Mouse (Mus musculus): ENCODE measurements around the gene Rasip1. TPM values are rescaled to one million over a fixed set of nuclear protein-coding genes. Genes with fewer than 3 reads are reported as not detected.
A peak's percentile ranks its signal among the peaks of the same experiment; 100 is the strongest.
"Not testable (repeated sequence)": the region's sequence is repeated elsewhere in the genome, so short reads cannot be mapped to it uniquely, and the experiment has no call there.

The Rasip1 gene
- polyA plus RNA-seq, 1 experiment from 2014 or later = 18.0 TPM

DNA sequence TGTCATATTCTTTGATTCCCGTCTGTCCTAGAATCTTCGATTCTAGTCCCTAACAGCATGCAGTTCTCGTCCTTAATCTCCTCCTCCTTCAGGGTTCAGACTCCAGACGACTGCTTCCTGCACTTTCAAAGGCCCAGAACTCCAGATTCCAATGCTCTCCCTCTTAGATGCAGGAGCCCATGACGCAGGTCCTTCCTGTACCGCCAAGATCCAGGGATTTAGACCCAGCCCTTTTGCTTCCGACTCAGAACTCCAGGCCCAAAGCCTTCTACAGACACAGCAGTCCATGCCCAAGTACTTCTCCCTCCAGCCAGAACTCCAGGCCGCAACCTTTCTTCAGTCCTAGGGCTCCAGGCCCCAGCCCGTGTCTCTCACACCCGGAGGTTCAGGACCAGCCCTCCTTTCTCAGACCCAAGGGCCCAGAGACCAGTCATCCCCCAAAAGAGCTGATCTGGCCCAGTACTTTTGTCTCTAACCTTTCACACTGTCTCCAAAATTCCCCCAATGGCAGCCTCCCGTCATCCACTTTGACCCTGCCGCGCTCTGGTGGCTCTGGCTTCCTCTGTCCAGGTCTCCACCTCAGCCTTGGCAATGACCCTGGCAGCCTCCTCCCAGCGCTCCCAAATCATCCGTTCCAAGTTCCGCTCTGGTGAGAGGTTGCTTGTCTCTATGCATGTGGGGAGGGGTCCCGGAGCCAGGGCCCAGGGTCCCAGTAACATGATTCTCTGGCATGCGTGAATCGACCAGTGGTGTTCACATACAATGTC lies 13.1 kb downstream of the Rasip1 start:
- Histone ChIP-seq H3K9ac (no peak overlapping the region), H3K4me3 (replicated peaks) (no peak overlapping the region), H3K36me3 (peaks cover 14% of the 10 kb centered on the region; the same call in 1 of the 2 replicates), H3K27ac (peak overlapping the region; percentile 57), H3K27me3 (no peaks in the 10 kb centered on the region), H3K4me1 (peaks cover 82% of the 10 kb centered on the region), H3K9me3 (replicated peaks) (no peaks in the 10 kb centered on the region), H3K4me2 (0 out of 2 replicates have a peak overlapping the region, but pooled peaks have one; percentile 33)
- 60% methylated on average over 19 of the region's 19 CpGs for WGBS
- ATAC-seq (replicated peaks; ENCODE audit: low FRiP score) = no peak

DNA sequence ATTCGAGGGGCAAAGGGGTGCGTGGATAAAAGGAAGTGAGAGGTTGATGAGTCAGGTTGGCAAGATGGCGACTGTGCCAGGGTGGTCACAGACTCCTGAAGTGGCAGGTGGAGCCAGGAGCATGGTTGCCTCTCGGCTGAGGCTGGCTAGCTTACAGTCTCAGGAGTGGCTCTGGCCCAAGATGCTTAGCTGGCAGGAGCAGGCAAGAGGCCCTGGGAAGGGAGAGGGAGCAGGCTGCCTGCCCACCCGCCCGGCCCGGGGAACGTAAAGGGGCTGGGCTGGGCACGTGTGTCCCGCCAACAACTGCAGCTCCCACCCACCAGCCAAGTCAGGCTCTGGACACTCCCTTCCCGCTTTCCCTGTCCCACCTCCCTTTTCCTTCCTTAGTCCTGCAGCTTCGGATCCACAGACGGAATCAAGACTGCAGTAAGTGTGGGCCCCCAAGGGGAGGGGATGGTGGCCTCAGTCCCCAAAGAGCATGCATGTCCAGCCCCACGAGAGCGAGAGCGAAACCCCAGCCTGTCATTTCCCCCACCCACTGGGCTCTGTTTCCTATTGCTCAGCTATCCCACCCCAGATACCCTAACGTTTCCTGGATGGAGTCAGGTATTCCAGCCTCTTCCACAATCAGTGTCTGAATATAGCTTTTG lies 14.2 kb downstream of the Rasip1 start:
- ATAC-seq (replicated peaks; ENCODE audit: low FRiP score) = no peak

DNA sequence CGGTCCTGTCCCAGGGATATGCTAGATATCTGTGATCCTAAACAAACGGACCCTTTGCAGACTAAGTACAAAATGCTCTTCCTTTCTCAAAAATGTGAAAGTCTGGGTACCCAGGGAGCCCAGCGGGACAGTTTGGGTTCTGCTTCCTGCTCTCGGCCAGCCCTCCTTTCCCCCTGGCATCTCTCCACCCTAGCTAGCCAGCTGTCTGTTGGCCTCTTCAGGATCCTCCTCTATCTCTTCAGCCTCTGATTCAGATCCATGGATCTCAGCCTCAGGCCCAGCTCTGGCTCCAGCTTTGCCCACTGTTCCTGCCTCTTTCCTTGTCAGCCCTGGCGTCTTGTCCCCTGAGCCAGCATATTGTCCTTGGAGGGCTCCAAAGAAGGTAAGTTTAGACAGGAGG lies 14.8 kb downstream of the Rasip1 start:
- no peaks in the 10 kb centered on the region for H3K9me3 ChIP-seq (replicated peaks)
- H3K4me2 ChIP-seq = peak overlapping the region; percentile 76
- peak overlapping the region; percentile 47 for H3K4me3 ChIP-seq (replicated peaks)
- no peaks in the 10 kb centered on the region for H3K27me3 ChIP-seq
- ATAC-seq (replicated peaks; ENCODE audit: low FRiP score) = no peak
- peak overlapping the region; percentile 57; the same call in 1 of the 2 replicates for H3K27ac ChIP-seq
- WGBS = 76% methylated on average over 5 of the region's 5 CpGs
- H3K4me1 ChIP-seq = peaks cover 69% of the 10 kb centered on the region
- 0 out of 2 replicates have a peak overlapping the region, but pooled peaks have one; percentile 14 for H3K9ac ChIP-seq
- H3K36me3 ChIP-seq = peaks cover 2% of the 10 kb centered on the region; the same call in 1 of the 2 replicates

More for the DNA sequence above, 14.2 kb downstream of the Rasip1 start:
- Histone ChIP-seq H3K27me3 (no peaks in the 10 kb centered on the region), H3K36me3 (peaks cover 8% of the 10 kb centered on the region; the same call in 1 of the 2 replicates), H3K4me3 (replicated peaks) (peak overlapping the region; percentile 47), H3K4me2 (peak overlapping the region; percentile 76), H3K27ac (peak overlapping the region; percentile 57), H3K9ac (no peak overlapping the region), H3K4me1 (peaks cover 72% of the 10 kb centered on the region), H3K9me3 (replicated peaks) (no peaks in the 10 kb centered on the region)
- 41% methylated on average over 17 of the region's 17 CpGs for WGBS

DNA sequence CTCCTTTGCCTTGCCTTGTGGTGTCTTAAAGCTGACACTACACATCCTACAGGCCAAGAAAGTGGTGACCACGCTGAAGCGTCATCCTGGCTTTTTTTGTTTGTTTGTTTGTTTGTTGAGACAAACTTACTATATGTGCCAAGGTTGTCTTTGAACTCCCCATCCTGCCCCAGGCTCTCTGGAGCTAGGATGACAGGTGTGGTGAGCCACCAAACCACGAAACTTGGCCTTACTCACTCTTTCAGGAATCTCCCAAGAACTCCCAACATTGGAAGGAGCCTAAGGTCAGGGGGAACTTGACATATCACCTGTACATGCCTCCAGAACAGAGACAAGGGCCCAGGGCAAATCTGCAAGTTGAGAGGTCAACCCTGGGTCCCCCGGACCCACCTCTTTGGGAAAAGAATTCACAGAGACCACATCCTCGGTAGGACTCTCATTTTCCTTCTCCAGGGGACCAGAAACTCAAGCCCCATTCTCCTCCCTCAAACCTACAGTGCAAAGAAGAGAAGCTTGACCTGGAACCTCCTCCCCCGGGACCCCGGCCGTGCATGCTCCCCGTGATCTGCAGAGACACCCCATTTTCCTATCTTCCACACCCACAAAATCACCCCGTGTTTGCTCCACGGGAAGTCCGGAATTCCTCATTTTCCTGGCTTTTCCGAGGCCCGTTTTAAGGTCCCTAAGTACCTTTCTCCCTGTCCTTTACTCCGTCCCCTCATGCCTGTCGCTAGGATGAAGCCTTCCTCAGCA lies 15.4 kb downstream of the Rasip1 start:
- no peaks in the 10 kb centered on the region for H3K9me3 ChIP-seq (replicated peaks)
- no peaks in the 10 kb centered on the region for H3K27me3 ChIP-seq
- no peaks in the 10 kb centered on the region for H3K36me3 ChIP-seq
- peak overlapping the region; percentile 47 for H3K4me3 ChIP-seq (replicated peaks)
- peak overlapping the region; percentile 76 for H3K4me2 ChIP-seq
- peaks cover 68% of the 10 kb centered on the region for H3K4me1 ChIP-seq
- WGBS = 31% methylated on average over 16 of the region's 16 CpGs
- ATAC-seq (replicated peaks; ENCODE audit: low FRiP score) = no peak
- H3K27ac ChIP-seq = peak overlapping the region; percentile 95
- peak overlapping the region; percentile 61 for H3K9ac ChIP-seq

DNA sequence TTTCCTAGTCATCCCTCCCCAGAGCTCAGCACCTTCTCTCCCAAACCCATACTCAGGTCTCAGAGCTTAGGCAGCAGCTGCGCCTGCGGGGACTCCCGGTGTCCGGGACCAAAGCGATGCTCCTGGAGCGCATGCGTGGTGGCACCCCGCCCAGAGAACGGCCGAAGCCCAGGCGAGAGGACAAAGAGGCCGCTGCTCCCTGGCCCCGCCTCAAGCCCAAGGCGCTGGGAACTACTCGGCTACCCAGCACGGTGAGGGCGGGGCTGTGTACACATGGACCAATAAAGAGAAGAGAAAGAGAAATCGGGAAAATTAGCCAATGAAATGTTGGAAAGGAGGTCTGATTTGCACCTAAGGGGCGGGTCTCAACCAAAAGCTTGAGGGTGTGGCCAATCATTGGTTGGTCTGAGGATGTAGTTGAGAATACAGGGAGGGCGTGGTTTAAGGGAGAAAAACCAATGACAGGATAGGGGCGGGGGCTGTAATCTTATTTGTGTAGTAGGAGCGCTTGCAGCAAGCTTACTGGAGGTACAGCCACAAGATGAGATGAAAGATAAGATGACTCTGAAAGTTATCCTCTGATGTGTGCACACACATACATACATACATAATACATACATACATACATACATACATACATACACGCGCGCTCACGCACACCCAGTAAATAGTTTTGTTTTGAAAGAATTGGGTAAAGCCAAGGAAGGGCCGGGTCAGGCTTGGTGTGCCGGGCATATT lies 16.3 kb downstream of the Rasip1 start:
- Histone ChIP-seq H3K27ac (peak overlapping the region; percentile 95), H3K4me2 (peak overlapping the region; percentile 76), H3K4me3 (replicated peaks) (peak overlapping the region; percentile 47), H3K27me3 (no peaks in the 10 kb centered on the region), H3K9ac (peak overlapping the region; percentile 61), H3K36me3 (no peaks in the 10 kb centered on the region), H3K9me3 (replicated peaks) (no peaks in the 10 kb centered on the region), H3K4me1 (peaks cover 59% of the 10 kb centered on the region)
- ATAC-seq (replicated peaks; ENCODE audit: low FRiP score) = peak; percentile 91
- 2% methylated on average over 28 of the region's 28 CpGs for WGBS

DNA sequence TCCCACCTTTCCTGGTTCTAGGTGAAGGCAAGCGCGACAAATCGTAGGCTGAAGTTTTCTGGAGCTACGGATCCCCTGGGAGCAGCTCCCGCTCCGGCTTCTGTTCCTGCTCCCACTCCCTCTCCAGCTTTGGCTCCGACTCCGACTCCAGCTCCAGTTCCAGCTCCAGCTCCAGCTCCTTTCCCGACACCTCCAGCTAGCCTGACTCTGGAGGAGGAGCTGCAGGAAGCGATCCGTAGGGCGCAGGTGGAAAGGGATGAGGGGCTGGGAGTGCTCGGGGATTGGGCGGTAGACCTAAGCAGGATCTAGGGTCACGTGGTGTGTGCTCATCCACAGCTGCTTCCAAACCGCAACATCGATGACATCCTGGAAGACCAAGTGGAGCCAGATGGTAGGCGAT lies 16.9 kb downstream of the Rasip1 start:
- peak; percentile 13 for ATAC-seq (replicated peaks; ENCODE audit: low FRiP score)
- Histone ChIP-seq H3K36me3 (no peaks in the 10 kb centered on the region), H3K4me2 (peak overlapping the region; percentile 76), H3K4me1 (peaks cover 54% of the 10 kb centered on the region), H3K9ac (peak overlapping the region; percentile 39), H3K4me3 (replicated peaks) (peak overlapping the region; percentile 47), H3K27ac (peak overlapping the region; percentile 95), H3K9me3 (replicated peaks) (no peaks in the 10 kb centered on the region), H3K27me3 (no peaks in the 10 kb centered on the region)
- 5% methylated on average over 18 of the region's 18 CpGs for WGBS

DNA sequence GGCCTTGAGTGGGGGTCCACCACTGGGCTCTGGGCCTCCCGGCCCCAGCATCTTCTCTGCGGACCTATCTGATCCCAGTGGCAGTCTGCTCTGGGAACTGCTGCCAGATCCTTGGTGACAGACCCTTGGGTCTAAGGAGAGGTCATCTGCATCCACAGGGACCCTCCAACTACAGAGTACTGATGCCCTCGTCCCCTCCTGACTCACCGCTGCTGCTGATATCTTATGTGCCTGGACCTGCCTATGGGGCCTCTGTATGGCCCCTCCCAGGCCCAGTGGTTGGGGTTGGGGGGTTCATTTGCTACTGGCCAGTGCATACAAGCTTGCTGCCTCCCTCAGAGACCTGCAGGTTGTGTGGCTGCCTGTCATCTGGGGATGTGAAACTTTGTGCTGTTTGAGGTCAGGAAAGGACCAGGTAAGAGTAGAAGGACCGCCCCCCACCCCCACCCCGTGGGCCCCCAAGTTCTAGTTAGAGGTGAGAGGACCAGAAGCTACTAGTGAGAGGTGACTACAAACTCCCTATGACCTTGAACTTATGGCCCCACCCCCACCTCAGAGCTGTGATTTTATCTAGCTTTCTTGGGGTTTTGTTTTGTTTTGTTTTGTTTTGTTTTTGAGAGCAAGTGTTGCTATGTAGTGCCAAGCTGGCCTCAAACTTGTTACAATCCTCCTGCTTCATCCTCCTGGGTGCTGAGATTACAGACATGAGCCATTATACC lies 17.7 kb downstream of the Rasip1 start:
- H3K27me3 ChIP-seq = no peaks in the 10 kb centered on the region
- no peaks in the 10 kb centered on the region for H3K36me3 ChIP-seq
- peak overlapping the region; percentile 76 for H3K4me2 ChIP-seq
- peak overlapping the region; percentile 39; the same call in 1 of the 2 replicates for H3K9ac ChIP-seq
- no peak for ATAC-seq (replicated peaks; ENCODE audit: low FRiP score)
- H3K4me1 ChIP-seq = peaks cover 45% of the 10 kb centered on the region
- H3K9me3 ChIP-seq (replicated peaks) = no peaks in the 10 kb centered on the region
- peak overlapping the region; percentile 47 for H3K4me3 ChIP-seq (replicated peaks)
- peak overlapping the region; percentile 95 for H3K27ac ChIP-seq
- WGBS = 71% methylated on average over 6 of the region's 6 CpGs

DNA sequence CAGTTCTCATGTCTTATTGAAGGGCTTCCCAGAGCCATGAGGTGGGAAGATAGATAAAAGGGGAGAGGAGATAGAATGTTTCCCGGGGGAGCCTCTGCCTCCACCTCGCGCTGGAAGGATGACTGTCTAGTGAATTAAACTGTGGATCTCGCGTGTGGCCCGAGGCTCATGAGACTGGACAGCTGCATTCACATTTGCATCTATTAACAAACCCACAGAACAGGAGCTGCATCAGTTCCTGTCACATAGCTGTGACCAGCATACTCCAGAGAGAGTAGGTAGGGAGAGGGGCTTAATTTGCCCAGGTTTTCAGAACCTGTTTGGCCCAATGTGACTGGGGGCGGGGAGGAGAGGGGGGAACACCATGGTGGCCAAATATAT lies 18.3 kb downstream of the Rasip1 start:
- no peak overlapping the region for H3K4me3 ChIP-seq (replicated peaks)
- no peaks in the 10 kb centered on the region for H3K9me3 ChIP-seq (replicated peaks)
- no peak overlapping the region for H3K27ac ChIP-seq
- H3K4me2 ChIP-seq = no peak overlapping the region
- H3K4me1 ChIP-seq = peaks cover 40% of the 10 kb centered on the region
- no peaks in the 10 kb centered on the region for H3K27me3 ChIP-seq
- ATAC-seq (replicated peaks; ENCODE audit: low FRiP score) = no peak
- no peaks in the 10 kb centered on the region for H3K36me3 ChIP-seq
- H3K9ac ChIP-seq = no peak overlapping the region
- 82% methylated on average over 7 of the region's 7 CpGs for WGBS

DNA sequence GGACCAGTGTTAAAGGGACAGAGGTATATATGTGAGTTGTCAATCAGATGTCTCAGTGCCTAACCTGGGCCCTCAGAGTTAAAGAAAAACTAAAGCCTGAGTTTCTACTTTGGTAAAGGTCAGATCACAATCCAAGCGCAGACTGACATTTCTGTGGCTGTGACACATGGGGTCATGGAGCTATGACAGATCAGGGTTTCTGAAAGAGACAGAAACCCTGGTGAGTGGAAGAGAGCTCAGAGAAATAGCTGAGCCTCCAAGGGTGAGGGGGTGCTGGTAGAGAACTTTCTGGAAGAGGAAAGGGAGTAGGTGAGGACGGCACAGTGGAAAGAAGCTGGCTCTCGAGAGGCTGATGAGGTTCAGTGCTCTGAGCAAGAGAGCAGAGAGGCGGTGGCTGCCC lies 19.4 kb downstream of the Rasip1 start:
- H3K4me1 ChIP-seq = peaks cover 29% of the 10 kb centered on the region
- H3K27ac ChIP-seq = no peak overlapping the region
- WGBS = 63% methylated on average over 4 of the region's 4 CpGs
- ATAC-seq (replicated peaks; ENCODE audit: low FRiP score) = no peak
- H3K4me2 ChIP-seq = no peak overlapping the region
- no peaks in the 10 kb centered on the region for H3K36me3 ChIP-seq
- H3K9me3 ChIP-seq (replicated peaks) = no peaks in the 10 kb centered on the region
- H3K4me3 ChIP-seq (replicated peaks) = no peak overlapping the region
- no peak overlapping the region for H3K9ac ChIP-seq
- H3K27me3 ChIP-seq = no peaks in the 10 kb centered on the region

DNA sequence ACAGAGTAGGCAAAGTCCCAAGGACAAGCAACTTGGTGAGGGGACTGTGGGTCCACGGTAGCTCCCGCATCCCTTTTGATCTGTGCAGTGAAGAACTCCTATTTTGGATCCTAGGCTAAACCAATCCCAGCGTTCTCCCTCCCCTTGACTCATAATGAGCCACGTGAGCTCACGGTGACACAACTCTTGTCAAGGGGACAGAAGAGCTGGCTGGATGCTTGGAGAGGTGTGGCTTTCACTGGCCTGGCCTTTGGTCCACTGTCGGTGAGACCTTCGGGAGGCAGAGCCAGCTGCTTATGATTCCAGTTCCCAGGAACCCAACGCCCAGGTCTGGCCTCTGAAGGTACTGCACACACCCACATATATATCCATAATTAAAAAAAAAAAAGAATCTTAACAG lies 22.1 kb downstream of the Rasip1 start:
- H3K27me3 ChIP-seq = no peaks in the 10 kb centered on the region
- H3K4me3 ChIP-seq (replicated peaks) = no peak overlapping the region
- no peak for ATAC-seq (replicated peaks; ENCODE audit: low FRiP score)
- no peak overlapping the region for H3K4me2 ChIP-seq
- H3K36me3 ChIP-seq = no peaks in the 10 kb centered on the region
- no peak overlapping the region for H3K27ac ChIP-seq
- 71% methylated on average over 8 of the region's 8 CpGs for WGBS
- peaks cover 9% of the 10 kb centered on the region for H3K4me1 ChIP-seq
- H3K9ac ChIP-seq = no peak overlapping the region
- H3K9me3 ChIP-seq (replicated peaks) = no peaks in the 10 kb centered on the region

DNA sequence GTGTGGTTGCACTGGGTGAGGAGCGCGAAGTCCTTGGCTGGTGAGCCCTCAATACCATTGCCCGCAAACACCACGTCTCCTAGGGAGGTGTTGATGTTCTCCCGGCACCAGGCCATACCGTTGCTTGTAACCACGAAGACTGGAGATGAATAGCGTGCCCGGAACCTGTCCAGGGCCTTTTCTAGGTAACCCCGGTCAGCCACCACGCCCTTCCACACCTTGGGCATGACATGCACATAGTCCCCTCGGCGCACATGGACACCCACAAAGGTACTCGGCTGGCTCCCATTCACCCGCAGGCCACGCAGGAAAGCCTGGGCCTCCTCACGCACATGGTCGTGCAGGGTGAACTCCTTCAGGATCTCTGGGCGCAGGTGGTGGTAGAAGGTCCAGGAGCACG lies 23.2 kb downstream of the Rasip1 start:
- WGBS = 94% methylated on average over 20 of the region's 20 CpGs
- not testable (repeated sequence) for H3K4me3 ChIP-seq (replicated peaks); H3K27me3 ChIP-seq; H3K36me3 ChIP-seq; H3K9me3 ChIP-seq (replicated peaks); ATAC-seq (replicated peaks; ENCODE audit: low FRiP score); H3K9ac ChIP-seq; H3K4me1 ChIP-seq; H3K4me2 ChIP-seq; H3K27ac ChIP-seq
